Mouse (Mus musculus) adipocyte (in vitro differentiated cells): ENCODE results near the gene Fbxo4.

Experiments used
- DNase-seq: peaks from one replicate; pipeline ENCODE4 v3.0.0-alpha.2; 2016; ENCODE audit warnings: low spot score

Fbxo4 gene

GRCm38 (mm10) chr15:3978279-3978678, 1.1 kb downstream of the Fbxo4 start:
- DNase-seq, result no peak

- DNase-seq, result no peak
These were observed 6.1 kb downstream of the Fbxo4 start for GRCm38 (mm10) chr15:3973300-3973699.

- no peak for DNase-seq
These were observed 9.2 kb downstream of the Fbxo4 start for GRCm38 (mm10) chr15:3970193-3970592.

GRCm38 (mm10) chr15:3969743-3970142, 9.6 kb downstream of the Fbxo4 start:
- no peak for DNase-seq

GRCm38 (mm10) chr15:3962251-3962650, 17.1 kb downstream of the Fbxo4 start:
- DNase-seq, result no peak

GRCm38 (mm10) chr15:3960094-3960493, 19.3 kb downstream of the Fbxo4 start:
- DNase-seq, result no peak

- peak; percentile 80 for DNase-seq
These were observed 21.4 kb downstream of the Fbxo4 start for GRCm38 (mm10) chr15:3957982-3958381.

GRCm38 (mm10) chr15:3954971-3955370, 24.4 kb downstream of the Fbxo4 start:
- DNase-seq, result peak; percentile 89

GRCm38 (mm10) chr15:3938132-3938531, 41.2 kb downstream of the Fbxo4 start:
- no peak for DNase-seq

GRCm38 (mm10) chr15:3936056-3936455, 43.3 kb downstream of the Fbxo4 start:
- DNase-seq, result no peak

GRCm38 (mm10) chr15:3933466-3933865, 45.9 kb downstream of the Fbxo4 start:
- no peak for DNase-seq

GRCm38 (mm10) chr15:3931931-3932330, 47.4 kb downstream of the Fbxo4 start:
- DNase-seq, result no peak
